Mouse (Mus musculus): ENCODE data around the gene Trpm6.

DNA sequence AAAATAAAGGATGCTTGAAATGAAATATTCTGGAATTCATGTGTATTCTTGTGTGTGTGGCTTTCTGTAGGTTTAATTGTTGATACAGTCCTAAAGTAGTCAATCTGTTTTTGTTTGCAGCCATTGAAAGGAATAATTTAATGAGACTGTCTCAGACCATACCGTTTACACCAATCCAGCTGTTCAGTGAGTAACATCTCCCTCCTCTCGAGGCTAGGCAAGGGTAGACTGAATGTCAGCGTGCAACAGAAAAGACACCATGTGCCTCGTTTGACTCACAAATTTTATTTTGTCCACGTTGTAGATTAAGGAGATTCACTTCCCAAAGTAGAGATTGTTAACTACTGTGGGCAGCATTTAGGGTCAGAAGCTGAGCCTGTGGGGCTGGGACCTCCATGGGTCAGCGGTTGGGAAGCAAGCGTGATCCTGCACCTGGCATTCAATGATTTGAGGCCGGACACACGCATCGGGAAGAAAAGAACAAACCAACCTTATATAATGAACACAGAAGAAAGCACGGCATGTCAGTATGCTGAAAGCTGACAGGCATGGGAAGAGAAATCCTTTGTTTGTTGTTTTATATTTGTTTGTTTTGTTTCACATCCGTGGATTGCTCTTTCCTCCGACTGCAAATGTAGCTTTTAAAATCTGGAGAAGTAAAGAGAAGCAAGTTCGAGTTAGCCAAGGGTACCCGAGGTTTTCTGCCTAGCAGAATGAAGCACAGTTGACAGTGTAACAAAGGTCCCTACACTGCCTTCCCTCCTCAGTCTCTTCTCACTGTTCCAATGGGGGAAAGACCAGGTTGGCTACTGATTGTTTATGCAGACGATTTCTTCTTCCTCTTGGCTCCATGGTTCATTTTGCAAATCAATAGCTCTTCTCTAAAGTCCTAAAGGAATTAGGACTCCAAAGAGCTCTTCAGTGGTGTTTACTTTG, 124.2 kb downstream of the Trpm6 start:
- TF ChIP-seq CHD2 (IDR thresholded peaks at IDR 0.05; ENCODE audit: low read length) (no peak), TCF12 (IDR thresholded peaks at IDR 0.05; ENCODE audit: low read depth, low read length) (no peak), ETS1 (conservative IDR thresholded peaks at IDR 0.05; ENCODE audit: low read depth, low read length) (no peak), CTCF (conservative IDR thresholded peaks at IDR 0.05 in 1 of 2, IDR thresholded peaks at IDR 0.05 in 1 of 2; ENCODE audit: low read depth in 2 of 2, low read length in 2 of 2) (no peak), JUND (conservative IDR thresholded peaks at IDR 0.05; ENCODE audit: low read depth, low read length) (no peak), TBP (conservative IDR thresholded peaks at IDR 0.05; ENCODE audit: low read depth, low read length) (no peak), EP300 (IDR thresholded peaks at IDR 0.05; ENCODE audit: low read length) (no peak)

Data from CH12.LX (cell line).